Comparison of ENCODE assay signal across 8 mouse cellular contexts in genomic region chr7:93006694-93007231, GRCm38 (mm10).
DNase-seq lines count a peak whose midpoint lies in the region; ATAC-seq and TF ChIP-seq lines count a peak whose summit lies in the region.
"Not testable (repeated sequence)": the region's sequence is repeated elsewhere in the genome, so short reads cannot be mapped to it uniquely, and the experiment has no call there.

No protein-coding gene starts in this region.

- peak; percentile 25; the same call in 1 of the 2 replicates for TF ChIP-seq CTCF in heart, adult 2 months (IDR thresholded peaks at IDR 0.05)
- not testable (repeated sequence) for TF ChIP-seq CTCF in midbrain, postnatal 0 days (IDR thresholded peaks at IDR 0.05)

- ATAC-seq in cerebellum, adult (ENCODE audit: insufficient number of reproducible peaks, low FRiP score, low TSS enrichment): 0 out of 2 replicates have a peak, but pooled peaks have one; percentile 20
- peak; percentile 44; the same call in 1 of the 2 replicates for ATAC-seq in forebrain, embryonic 12.5 days (ENCODE audit: low FRiP score)
- ATAC-seq in hindbrain, embryonic 15.5 days (ENCODE audit: low FRiP score, low read depth): peak; percentile 76
- ATAC-seq in midbrain, postnatal 0 days (ENCODE audit: low FRiP score): 0 out of 2 replicates have a peak, but pooled peaks have one; percentile 38

- intact Hi-C loops in heart, adult 2 months (cut with DNase I): loop anchor here (5.0 kb wide), 1 partner anchor 76 kb away; no protein-coding TSS in a partner anchor

- not testable (repeated sequence) for H3K27ac ChIP-seq in forebrain, embryonic 12.5 days; midbrain, postnatal 0 days (ENCODE audit: low read depth, low read length)
- H3K27ac ChIP-seq in heart, adult 2 months: peak overlapping the region; percentile 75
- H3K27ac ChIP-seq in hindbrain, embryonic 15.5 days (replicated peaks): peak overlapping the region; percentile 63

- not testable (repeated sequence) for H3K79me2 ChIP-seq in heart, adult 2 months (replicated peaks; ENCODE audit: control insufficient read depth, insufficient read depth, low read length)

- not testable (repeated sequence) for H3K4me1 ChIP-seq in forebrain, embryonic 12.5 days; heart, adult 2 months (ENCODE audit: control insufficient read depth, insufficient read depth, low read length); hindbrain, embryonic 15.5 days (replicated peaks); midbrain, postnatal 0 days (ENCODE audit: insufficient read depth, low read length)

- not testable (repeated sequence) for TF ChIP-seq EP300 in heart, adult 2 months (IDR thresholded peaks at IDR 0.05; ENCODE audit: insufficient read depth, low read depth, low read length)

- H3K36me3 ChIP-seq in forebrain, embryonic 12.5 days (replicated peaks); heart, adult 2 months (ENCODE audit: control insufficient read depth, insufficient read depth, low read length); hindbrain, embryonic 15.5 days; midbrain, postnatal 0 days (ENCODE audit: insufficient read depth, low read length): not testable (repeated sequence)

- not testable (repeated sequence) for H3K4me3 ChIP-seq in forebrain, embryonic 12.5 days (replicated peaks); heart, adult 2 months; hindbrain, embryonic 15.5 days; midbrain, postnatal 0 days (ENCODE audit: low read depth, low read length)

- not testable (repeated sequence) for H3K27me3 ChIP-seq in forebrain, embryonic 12.5 days; heart, adult 2 months (ENCODE audit: control insufficient read depth, insufficient read depth, low read length); hindbrain, embryonic 15.5 days; midbrain, postnatal 0 days (ENCODE audit: insufficient read depth, low read length)

- H3K9me3 ChIP-seq in forebrain, embryonic 12.5 days; hindbrain, embryonic 15.5 days; midbrain, postnatal 0 days (ENCODE audit: low read length): not testable (repeated sequence)

- not testable (repeated sequence) for H3K4me2 ChIP-seq in forebrain, embryonic 12.5 days; hindbrain, embryonic 15.5 days; midbrain, postnatal 0 days (ENCODE audit: low read depth, low read length, poor library complexity, severe bottlenecking)

- DNase-seq in heart, adult 2 months: peak; percentile 67 to 80
- peak; percentile 24 for DNase-seq in layer of hippocampus, adult 9-11 months
- DNase-seq in lung, adult 18-20 months: peak; percentile 4 to 7
- peak; percentile 60 for DNase-seq in midbrain, postnatal 0 days (ENCODE audit: low spot score)
- peak; percentile 3 for DNase-seq in thymus, postnatal 14 days

- WGBS in forebrain, embryonic 12.5 days: 31% methylated on average over 5 of the region's 5 CpGs
- 13% methylated on average over 5 of the region's 5 CpGs for WGBS in heart, adult 2 months
- 28% methylated on average over 5 of the region's 5 CpGs for WGBS in hindbrain, embryonic 15.5 days
- WGBS in midbrain, postnatal 0 days: 27% methylated on average over 5 of the region's 5 CpGs

- not testable (repeated sequence) for H3K9ac ChIP-seq in forebrain, embryonic 12.5 days; heart, adult 2 months (ENCODE audit: low read depth, low read length); hindbrain, embryonic 15.5 days; midbrain, postnatal 0 days (replicated peaks; ENCODE audit: low read length, poor library complexity, severe bottlenecking)

- not testable (repeated sequence) for TF ChIP-seq POLR2A in heart, adult 2 months (IDR thresholded peaks at IDR 0.05; ENCODE audit: insufficient read depth, low read depth, low read length)

Comparison
In these comparisons a context has a peak if more than half of its experiments do, and no peak if none do; other contexts are left out.
1. ATAC-seq: peak in every context shown above with its lines; median percentile 76 in hindbrain, embryonic 15.5 days; 44 in forebrain, embryonic 12.5 days; 38 in midbrain, postnatal 0 days; 20 in cerebellum, adult.
2. DNase-seq: peak in every context shown above with its lines; median percentile 74 in heart, adult 2 months; 60 in midbrain, postnatal 0 days; 24 in layer of hippocampus, adult 9-11 months; 6 in lung, adult 18-20 months; 3 in thymus, postnatal 14 days.